Mouse (Mus musculus) brain, embryonic 14.5 days (tissue): ENCODE measurements around the gene Abo.

Experiments used
- CTCF ChIP-seq: fragments of 200-500 bp; IDR thresholded peaks from 2 replicates; pipeline ENCODE4 v1.5.1; 2012; ENCODE audit warnings: inconsistent platforms, mild to moderate bottlenecking, moderate library complexity, borderline replicate concordance; ENCODE audit not compliant: insufficient read depth, insufficient read length; ENCODE audit errors: extremely low read depth
- POLR2A ChIP-seq: fragments of 200-500 bp; IDR thresholded peaks from 2 replicates; pipeline ENCODE4 v1.6.1; 2012; ENCODE audit warnings: mild to moderate bottlenecking, inconsistent platforms, borderline replicate concordance; ENCODE audit not compliant: poor library complexity, insufficient read depth, insufficient read length, severe bottlenecking; ENCODE audit errors: extremely low read depth

DNA sequence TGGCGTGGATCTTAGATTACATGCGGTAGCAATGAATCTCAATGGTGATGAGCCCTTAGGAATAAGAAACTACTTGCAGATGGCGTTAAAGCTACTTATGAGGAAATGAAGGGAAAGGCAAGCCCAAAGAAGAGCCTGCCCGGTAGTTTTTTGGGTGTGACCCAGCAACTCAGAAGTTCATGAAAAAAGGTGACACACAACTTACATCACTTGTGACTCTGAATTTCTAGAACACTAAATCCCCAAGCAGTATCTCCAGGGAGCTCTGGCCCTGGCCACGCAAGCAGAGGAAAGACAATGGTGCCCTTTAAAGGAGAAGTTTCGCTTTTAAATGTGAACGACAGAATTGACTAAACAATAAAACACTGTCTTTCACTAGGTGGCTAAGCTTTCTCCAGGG, 38.5 kb upstream of the Abo start:
- TF ChIP-seq CTCF (no peak), POLR2A (no peak)
